Mouse (Mus musculus) heart, postnatal 4 days (tissue): ENCODE measurements around the gene Adgrv1. TPM values are rescaled to one million over a fixed set of nuclear protein-coding genes. Genes with fewer than 3 reads are reported as not detected.
A peak's percentile ranks its signal among the peaks of the same experiment; 100 is the strongest.

Experiments
- DNase-seq: peaks from one replicate; pipeline ENCODE4 v3.0.0; 2021
- total RNA-seq, 2 experiments: library from RNA; stranded (reverse); gene quantifications; 2 replicates each; pipeline ENCODE4 v1.2.3; 2021

Adgrv1 gene
- total RNA-seq, 2 experiments from 2014 or later = 1.5 to 2.0 TPM

GRCm38 (mm10) chr13:81610349-81610748 is 22.6 kb downstream of the Adgrv1 start:
- DNase-seq = no peak

- DNase-seq = no peak
Measured at GRCm38 (mm10) chr13:81606991-81607390, 26.0 kb downstream of the Adgrv1 start.

- no peak for DNase-seq
Measured at GRCm38 (mm10) chr13:81596910-81597607, 35.9 kb downstream of the Adgrv1 start.

- DNase-seq = no peak
Measured at GRCm38 (mm10) chr13:81578692-81579091, 54.3 kb downstream of the Adgrv1 start.

- peak; percentile 68 for DNase-seq
Measured at GRCm38 (mm10) chr13:81570241-81570821, 62.6 kb downstream of the Adgrv1 start.

- DNase-seq = no peak
Measured at GRCm38 (mm10) chr13:81550024-81550423, 82.9 kb downstream of the Adgrv1 start.

GRCm38 (mm10) chr13:81534916-81535315 is 98.0 kb downstream of the Adgrv1 start:
- DNase-seq = no peak

GRCm38 (mm10) chr13:81526687-81527086 is 106.3 kb downstream of the Adgrv1 start:
- DNase-seq = peak; percentile 6

- DNase-seq = no peak
Measured at GRCm38 (mm10) chr13:81510142-81510541, 122.8 kb downstream of the Adgrv1 start.

- no peak for DNase-seq
Measured at GRCm38 (mm10) chr13:81497035-81497434, 135.9 kb downstream of the Adgrv1 start.

- no peak for DNase-seq
Measured at GRCm38 (mm10) chr13:81491971-81492370, 141.0 kb downstream of the Adgrv1 start.

- no peak for DNase-seq
Measured at GRCm38 (mm10) chr13:81486980-81487379, 146.0 kb downstream of the Adgrv1 start.

GRCm38 (mm10) chr13:81473750-81474149 is 159.2 kb downstream of the Adgrv1 start:
- no peak for DNase-seq

GRCm38 (mm10) chr13:81466661-81467060 is 166.3 kb downstream of the Adgrv1 start:
- no peak for DNase-seq

GRCm38 (mm10) chr13:81465794-81466193 is 167.2 kb downstream of the Adgrv1 start:
- DNase-seq = no peak

- DNase-seq = no peak
Measured at GRCm38 (mm10) chr13:81449630-81450029, 183.3 kb downstream of the Adgrv1 start.

- no peak for DNase-seq
Measured at GRCm38 (mm10) chr13:81449198-81449597, 183.8 kb downstream of the Adgrv1 start.

GRCm38 (mm10) chr13:81441412-81441811 is 191.5 kb downstream of the Adgrv1 start:
- no peak for DNase-seq

- peak; percentile 84 for DNase-seq
Measured at GRCm38 (mm10) chr13:81439390-81440025, 193.4 kb downstream of the Adgrv1 start.

- DNase-seq = no peak
Measured at GRCm38 (mm10) chr13:81437088-81437487, 195.9 kb downstream of the Adgrv1 start.

- peak; percentile 67 for DNase-seq
Measured at GRCm38 (mm10) chr13:81426896-81427755, 205.8 kb downstream of the Adgrv1 start.

GRCm38 (mm10) chr13:81425111-81425510 is 207.8 kb downstream of the Adgrv1 start:
- DNase-seq = no peak

GRCm38 (mm10) chr13:81424002-81424401 is 209.0 kb downstream of the Adgrv1 start:
- no peak for DNase-seq
